Mouse (Mus musculus) gastrocnemius, adult 18-20 months (tissue): Measurements from ENCODE around the gene Fes. TPM values are rescaled to one million over a fixed set of nuclear protein-coding genes. Genes with fewer than 3 reads are reported as not detected.

Source experiments
- DNase-seq: peaks from one replicate; pipeline ENCODE4 v3.0.0; 2021; ENCODE audit warnings: low spot score
- long read RNA-seq, 2 experiments: library from polyadenylated mRNA; stranded (forward); transcript quantifications; one replicate each; pipeline ENCODE4 v2.0.0; 2021
- total RNA-seq, 2 experiments: library from RNA; stranded (reverse); gene quantifications; 2 replicates each; pipeline ENCODE4 v1.2.3; 2021

Gene Fes
- total RNA-seq: 1 to 10 TPM; 2.0 to 3.5 TPM
- long read RNA-seq, experiment 1, partial matches to known transcripts: 1 of 5 reads
- long read RNA-seq, experiment 1, other reads (novel, unspliced or antisense): 4 of 5 reads
- long read RNA-seq, experiment 2: 0 reads

- DNase-seq: peak; percentile 62
These were observed at the start of gene Fes for GRCm38 (mm10) chr7:80387633-80388543. Gene Fes, minus strand, starts transcription at chr7:80387946.

GRCm38 (mm10) chr7:80436571-80436970 is 48.8 kb upstream of the Fes start:
- DNase-seq: no peak

GRCm38 (mm10) chr7:80435594-80435993 is 47.8 kb upstream of the Fes start:
- no peak for DNase-seq

- DNase-seq: no peak
These were observed 41.9 kb upstream of the Fes start for GRCm38 (mm10) chr7:80429661-80430060.

- no peak for DNase-seq
These were observed 40.0 kb upstream of the Fes start for GRCm38 (mm10) chr7:80427730-80428129.

- no peak for DNase-seq
These were observed 38.6 kb upstream of the Fes start for GRCm38 (mm10) chr7:80426363-80426762.

GRCm38 (mm10) chr7:80424722-80425121 is 37.0 kb upstream of the Fes start:
- no peak for DNase-seq

GRCm38 (mm10) chr7:80422759-80423480 is 35.2 kb upstream of the Fes start:
- no peak for DNase-seq

GRCm38 (mm10) chr7:80421576-80421975 is 33.8 kb upstream of the Fes start:
- no peak for DNase-seq

- DNase-seq: no peak
These were observed 32.8 kb upstream of the Fes start for GRCm38 (mm10) chr7:80420586-80420985.

- DNase-seq: no peak
These were observed 31.5 kb upstream of the Fes start for GRCm38 (mm10) chr7:80419278-80419677.

GRCm38 (mm10) chr7:80418036-80418435 is 30.3 kb upstream of the Fes start:
- DNase-seq: no peak

- DNase-seq: peak; percentile 33
These were observed 29.9 kb upstream of the Fes start for GRCm38 (mm10) chr7:80417601-80418000.

- DNase-seq: no peak
These were observed 29.2 kb upstream of the Fes start for GRCm38 (mm10) chr7:80416969-80417368.

- DNase-seq: no peak
These were observed 26.6 kb upstream of the Fes start for GRCm38 (mm10) chr7:80414303-80414855.

- DNase-seq: no peak
These were observed 26.0 kb upstream of the Fes start for GRCm38 (mm10) chr7:80413512-80414302.

GRCm38 (mm10) chr7:80412781-80413180 is 25.0 kb upstream of the Fes start:
- no peak for DNase-seq

GRCm38 (mm10) chr7:80412279-80412678 is 24.5 kb upstream of the Fes start:
- DNase-seq: no peak

- DNase-seq: no peak
These were observed 22.6 kb upstream of the Fes start for GRCm38 (mm10) chr7:80410380-80410779.

- no peak for DNase-seq
These were observed 20.0 kb upstream of the Fes start for GRCm38 (mm10) chr7:80407712-80408111.

- no peak for DNase-seq
These were observed 18.4 kb upstream of the Fes start for GRCm38 (mm10) chr7:80406186-80406585.
